Mouse (Mus musculus) lung, adult 2 months (tissue): ENCODE measurements at regions not wholly inside any gene's neighbourhood (a gene's known extent, or its start where the extent isn't known, plus 50 kb on each side); places are given as distances from the start of the nearest gene placed in this dataset.

Experiments
- CTCF ChIP-seq: fragments of 200-500 bp; IDR thresholded peaks from 2 replicates; pipeline ENCODE4 v1.5.1; 2011; ENCODE audit warnings: mild to moderate bottlenecking, low read length, control low read depth; ENCODE audit not compliant: insufficient read depth
- POLR2A ChIP-seq: fragments of 200-500 bp; IDR thresholded peaks from 2 replicates; pipeline ENCODE4 v1.6.1; 2011; ENCODE audit warnings: low read depth, mild to moderate bottlenecking, control low read depth, low read length, borderline replicate concordance; ENCODE audit errors: extremely low read depth

GRCm38 (mm10) chr14:123210241-123210640, 226.4 kb upstream of the Tmtc4 start:
- TF ChIP-seq CTCF (no peak), POLR2A (no peak)
